Mouse (Mus musculus) telencephalon, adult 2 months (tissue): ENCODE measurements around the gene Irak2.

Experiments used
- DNase-seq: peaks from one replicate; pipeline ENCODE4 v3.0.0-alpha.2; 2011; ENCODE audit warnings: low read depth, low spot score

Gene Irak2

DNA sequence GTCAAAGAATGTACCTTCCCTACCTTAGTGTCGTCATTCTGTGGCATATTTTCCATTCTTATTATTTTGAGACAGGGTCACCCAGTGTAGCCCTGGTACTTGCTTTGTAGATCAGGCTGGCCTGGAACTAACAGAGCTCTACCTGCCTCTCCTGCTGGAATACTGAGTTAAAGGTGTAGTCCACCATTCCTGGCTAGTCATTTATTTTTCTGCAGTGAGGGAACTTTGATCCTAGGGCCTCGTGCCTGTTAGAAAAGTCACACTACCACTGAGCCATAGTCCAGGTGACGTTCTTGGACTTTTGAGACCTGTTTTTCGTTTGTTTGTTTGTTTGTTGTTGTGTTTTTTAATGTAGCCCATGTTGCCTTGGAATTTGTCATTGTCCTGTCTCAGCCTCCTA lies 934 bp downstream of the Irak2 start:
- DNase-seq, result no peak

GRCm38 (mm10) chr6:113642605-113643004 lies 4.3 kb downstream of the Irak2 start:
- DNase-seq, result no peak

GRCm38 (mm10) chr6:113643021-113643420 lies 4.8 kb downstream of the Irak2 start:
- no peak for DNase-seq

GRCm38 (mm10) chr6:113643967-113644366 lies 5.7 kb downstream of the Irak2 start:
- no peak for DNase-seq

DNA sequence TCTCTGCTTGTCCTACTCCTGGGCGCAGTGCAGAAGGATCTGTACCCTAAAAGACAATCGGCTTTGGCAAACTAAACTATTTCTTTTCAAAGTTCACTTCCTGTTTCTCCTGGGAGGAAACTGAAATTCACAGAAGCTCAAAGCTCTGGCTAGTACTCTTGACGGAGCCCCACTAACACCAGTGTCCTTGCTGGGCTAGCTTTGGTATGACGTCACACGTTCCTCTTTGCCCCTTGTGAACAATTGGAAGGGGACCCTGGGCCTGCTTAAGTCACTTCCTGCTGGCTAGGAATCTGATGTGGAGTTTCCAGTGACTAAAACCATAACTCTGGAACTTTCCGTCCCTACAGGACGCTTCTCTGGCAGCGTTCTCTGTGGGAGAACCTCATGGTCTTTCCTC lies 6.5 kb downstream of the Irak2 start:
- DNase-seq, result no peak

DNA sequence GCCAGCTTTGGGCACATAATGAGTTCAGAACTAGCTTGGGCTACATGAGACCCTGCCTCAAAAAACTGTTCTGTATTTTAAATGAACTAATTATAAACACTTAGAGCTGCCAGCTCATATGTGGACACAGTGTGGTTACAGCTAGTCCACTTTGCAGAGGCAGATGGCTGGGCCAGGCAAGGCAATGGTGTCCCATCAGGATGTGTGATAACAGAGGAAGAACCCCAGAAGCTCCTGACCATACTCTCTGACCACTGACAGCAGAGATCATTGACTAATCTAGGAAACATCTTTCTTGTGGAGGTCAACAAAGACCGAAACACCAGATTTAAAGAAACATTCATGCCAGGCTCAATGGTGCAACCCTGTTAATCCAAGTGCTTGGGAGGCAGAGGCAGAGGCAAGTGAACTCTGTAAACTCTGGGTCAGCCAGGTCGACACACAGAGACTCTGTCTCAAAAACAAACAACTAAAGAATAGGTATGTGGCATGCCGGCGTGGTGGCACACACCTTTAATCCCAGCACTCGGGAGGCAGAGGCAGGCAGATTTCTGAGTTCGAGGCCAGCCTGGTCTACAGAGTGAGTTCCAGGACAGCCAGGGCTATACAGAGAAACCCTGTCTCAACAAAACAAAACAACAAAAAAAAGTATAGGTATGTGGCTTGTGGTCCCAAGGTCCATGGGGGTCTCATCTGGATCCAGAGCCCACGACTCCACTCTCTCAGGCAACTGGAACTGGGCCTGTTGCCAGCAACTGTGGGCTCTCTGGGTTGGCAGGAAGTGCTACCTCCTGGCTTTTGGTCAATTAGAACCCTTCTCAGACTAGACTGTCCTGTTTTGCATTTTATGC lies 11.3 kb downstream of the Irak2 start:
- no peak for DNase-seq

DNA sequence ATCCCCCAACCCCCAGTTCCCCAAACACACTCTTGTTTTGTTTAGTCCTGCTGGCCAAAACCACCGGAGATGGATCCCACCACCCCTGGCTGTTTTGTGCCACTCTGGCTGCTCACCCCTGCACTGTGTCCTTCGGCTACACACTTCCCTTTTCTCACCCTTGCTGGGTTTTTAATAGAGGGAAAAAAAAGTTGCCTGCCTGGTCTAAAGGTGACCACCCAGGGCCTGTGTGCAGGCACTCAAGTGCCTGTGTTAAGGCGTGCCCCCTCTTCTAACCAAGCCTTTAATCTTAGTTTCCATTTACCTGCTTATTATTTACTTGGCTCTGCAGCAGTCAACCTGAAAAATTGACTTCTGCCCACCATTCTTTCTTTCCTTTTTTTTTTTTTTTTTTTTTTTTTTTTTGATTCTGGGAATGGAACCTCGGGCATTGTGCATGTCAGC lies 12.0 kb downstream of the Irak2 start:
- no peak for DNase-seq

DNA sequence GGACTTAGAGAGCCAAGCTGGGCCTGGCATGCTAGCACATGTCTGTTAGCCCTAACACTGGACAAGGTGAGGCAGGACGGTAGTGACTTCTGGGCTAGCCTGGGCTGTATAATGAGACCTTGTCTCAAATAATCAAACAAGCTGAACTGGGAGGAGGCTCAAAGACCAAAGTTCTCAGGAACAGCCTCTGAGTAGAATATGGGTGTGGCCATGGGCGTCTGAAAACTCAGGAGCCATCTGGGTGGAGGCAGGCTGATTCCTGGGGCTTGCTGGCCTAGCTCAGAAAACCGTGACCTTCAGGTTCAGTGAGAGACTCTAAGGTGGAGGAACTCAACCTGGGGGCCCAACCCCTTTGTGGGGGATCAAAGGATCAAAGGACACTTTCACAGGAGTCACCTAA lies 13.4 kb downstream of the Irak2 start:
- no peak for DNase-seq

GRCm38 (mm10) chr6:113653551-113653950 lies 15.3 kb downstream of the Irak2 start:
- DNase-seq, result no peak

- no peak for DNase-seq
These were observed 15.8 kb downstream of the Irak2 start for GRCm38 (mm10) chr6:113654102-113654501.

- no peak for DNase-seq
These were observed 16.6 kb downstream of the Irak2 start for GRCm38 (mm10) chr6:113654753-113655397.

- no peak for DNase-seq
These were observed 17.2 kb downstream of the Irak2 start for GRCm38 (mm10) chr6:113655475-113655874.

DNA sequence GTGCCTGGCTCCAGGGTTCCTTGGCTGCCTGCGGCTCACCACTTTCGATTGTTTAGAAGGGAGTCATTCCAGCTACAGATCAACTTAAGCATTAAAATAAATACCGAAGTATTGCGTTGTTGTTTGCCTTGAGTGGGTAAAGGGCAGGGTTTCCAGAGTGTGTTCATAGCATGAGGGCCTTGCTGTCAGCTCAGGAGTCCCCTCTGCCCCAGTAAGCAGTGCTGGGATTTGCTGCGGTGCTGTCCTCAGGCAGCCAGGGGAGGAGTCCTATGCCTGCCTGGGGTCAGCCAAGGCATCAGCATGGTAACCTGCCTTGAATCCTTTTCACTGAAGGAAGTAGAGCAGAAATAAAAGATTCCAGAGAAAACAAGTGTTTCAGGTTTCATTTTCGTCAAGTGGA lies 18.6 kb downstream of the Irak2 start:
- DNase-seq, result no peak

DNA sequence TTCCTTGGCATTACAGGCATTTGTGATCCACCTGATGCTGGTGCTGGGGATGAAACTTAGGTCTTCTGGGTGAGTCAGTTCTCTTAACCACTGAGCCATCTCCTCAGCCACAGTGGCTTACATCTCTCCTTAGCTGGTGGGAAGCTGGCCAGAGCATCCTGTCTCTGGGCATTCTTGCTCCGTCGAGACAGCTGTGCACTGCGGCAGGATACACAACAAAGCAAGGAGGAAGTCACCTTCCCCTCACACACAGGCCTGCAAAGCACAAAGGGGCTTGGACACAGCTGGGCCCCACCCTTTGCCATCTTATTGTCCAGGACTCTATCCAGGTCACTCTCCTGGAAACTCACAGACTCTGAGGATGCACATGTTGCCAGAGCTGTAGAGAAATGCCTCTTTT lies 20.0 kb downstream of the Irak2 start:
- DNase-seq, result no peak

GRCm38 (mm10) chr6:113659648-113660491 lies 21.6 kb downstream of the Irak2 start:
- DNase-seq, result no peak

GRCm38 (mm10) chr6:113660492-113661352 lies 22.5 kb downstream of the Irak2 start:
- DNase-seq, result no peak

GRCm38 (mm10) chr6:113661353-113662241 lies 23.3 kb downstream of the Irak2 start:
- no peak for DNase-seq

- DNase-seq, result no peak
These were observed 24.9 kb downstream of the Irak2 start for GRCm38 (mm10) chr6:113662964-113663700.

GRCm38 (mm10) chr6:113664305-113664704 lies 26.0 kb downstream of the Irak2 start:
- DNase-seq, result no peak
